Mouse (Mus musculus): ENCODE measurements at regions not wholly inside any gene's neighbourhood (a gene's known extent, or its start where the extent isn't known, plus 50 kb on each side); places are given as distances from the start of the nearest gene placed in this dataset.

DNA sequence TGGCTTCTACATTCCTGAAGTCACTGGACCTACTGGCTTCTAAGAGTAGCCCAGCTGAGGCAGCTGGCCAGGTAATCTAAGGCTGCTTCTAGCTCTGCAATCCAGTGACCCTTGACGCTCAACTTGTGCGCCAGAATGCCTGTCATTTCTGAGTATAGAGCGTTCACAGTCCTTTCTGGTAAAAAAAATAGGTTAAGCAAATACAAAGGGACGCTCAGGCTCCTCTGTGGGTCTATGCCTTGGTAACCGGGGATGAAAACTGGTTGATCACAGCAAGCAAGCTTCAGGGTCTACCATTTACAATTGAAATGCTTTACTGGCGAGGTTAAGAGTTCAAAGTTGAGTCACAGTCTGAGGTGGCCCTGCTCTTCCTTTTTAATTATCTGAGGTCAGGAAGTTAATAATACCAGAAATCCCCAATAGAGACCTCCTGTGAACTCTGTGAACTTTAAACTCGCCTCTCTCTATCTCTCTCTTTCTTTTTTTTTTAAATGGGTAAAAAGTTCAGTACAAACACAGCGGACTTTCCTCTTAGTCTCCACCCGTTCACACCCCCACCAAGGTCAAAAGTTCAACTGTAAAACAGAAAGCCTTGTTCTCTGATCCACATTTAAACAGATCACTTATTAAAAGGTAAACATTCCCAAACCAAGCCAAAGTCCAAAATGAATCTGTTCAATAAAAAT is 148.6 kb downstream of the Nrip1 start:
- Histone ChIP-seq H3K36me3 (ENCODE audit: control insufficient read depth, insufficient read depth, low read length, poor library complexity, severe bottlenecking) (no peaks in the 10 kb centered on the region), H3K9ac (ENCODE audit: low read depth, poor library complexity, severe bottlenecking) (no peak overlapping the region), H3K27me3 (ENCODE audit: control insufficient read depth, insufficient read depth, low read length, poor library complexity, severe bottlenecking) (no peaks in the 10 kb centered on the region), H3K4me1 (ENCODE audit: control insufficient read depth, insufficient read depth, low read length) (peaks cover 1% of the 10 kb centered on the region), H3K9me3 (replicated peaks; ENCODE audit: control insufficient read depth, insufficient read depth, low read length, poor library complexity, severe bottlenecking) (no peaks in the 10 kb centered on the region), H3K27ac (ENCODE audit: insufficient read depth, low read length) (0 out of 2 replicates have a peak overlapping the region, but pooled peaks have one; percentile 19), H3K4me3 (ENCODE audit: low read depth, low read length) (no peak overlapping the region)
- TF ChIP-seq CTCF (IDR thresholded peaks at IDR 0.05; ENCODE audit: low read depth, low read length) (no peak), EP300 (IDR thresholded peaks at IDR 0.05; ENCODE audit: insufficient read depth, low read depth, low read length) (no peak), POLR2A (IDR thresholded peaks at IDR 0.05; ENCODE audit: insufficient read depth, low read length) (no peak)

DNA sequence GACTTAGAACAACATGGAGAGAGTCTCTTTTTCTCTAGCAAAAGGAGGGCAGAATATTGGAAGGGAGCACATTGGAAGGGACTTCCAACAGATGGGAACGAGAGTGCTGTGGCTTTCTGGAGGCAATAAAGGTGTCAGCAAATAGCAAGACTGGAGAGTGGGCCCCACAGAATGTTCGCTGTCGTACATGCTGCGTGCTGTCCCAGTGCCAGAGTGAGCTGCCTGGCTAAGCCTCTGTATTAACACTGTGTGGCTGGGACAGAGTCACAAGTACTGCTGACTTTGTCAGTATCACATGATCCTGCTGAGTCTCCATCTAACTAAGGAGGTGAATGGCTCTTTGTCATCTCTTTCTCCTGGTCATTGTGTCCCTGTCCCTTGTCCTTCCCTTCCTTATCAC is 149.9 kb downstream of the Nrip1 start:
- TF ChIP-seq EP300 (IDR thresholded peaks at IDR 0.05; ENCODE audit: insufficient read depth, low read depth, low read length) (no peak), CTCF (IDR thresholded peaks at IDR 0.05; ENCODE audit: low read depth, low read length) (no peak), POLR2A (IDR thresholded peaks at IDR 0.05; ENCODE audit: insufficient read depth, low read length) (no peak)
- peaks cover 1% of the 10 kb centered on the region for H3K4me1 ChIP-seq (ENCODE audit: control insufficient read depth, insufficient read depth, low read length)
- no peaks in the 10 kb centered on the region for H3K36me3 ChIP-seq (ENCODE audit: control insufficient read depth, insufficient read depth, low read length, poor library complexity, severe bottlenecking)
- no peak overlapping the region for H3K4me3 ChIP-seq (ENCODE audit: low read depth, low read length)
- H3K27me3 ChIP-seq (ENCODE audit: control insufficient read depth, insufficient read depth, low read length, poor library complexity, severe bottlenecking): no peaks in the 10 kb centered on the region
- no peak overlapping the region for H3K27ac ChIP-seq (ENCODE audit: insufficient read depth, low read length)
- H3K9me3 ChIP-seq (replicated peaks; ENCODE audit: control insufficient read depth, insufficient read depth, low read length, poor library complexity, severe bottlenecking): no peaks in the 10 kb centered on the region
- H3K9ac ChIP-seq (ENCODE audit: low read depth, poor library complexity, severe bottlenecking): no peak overlapping the region

DNA sequence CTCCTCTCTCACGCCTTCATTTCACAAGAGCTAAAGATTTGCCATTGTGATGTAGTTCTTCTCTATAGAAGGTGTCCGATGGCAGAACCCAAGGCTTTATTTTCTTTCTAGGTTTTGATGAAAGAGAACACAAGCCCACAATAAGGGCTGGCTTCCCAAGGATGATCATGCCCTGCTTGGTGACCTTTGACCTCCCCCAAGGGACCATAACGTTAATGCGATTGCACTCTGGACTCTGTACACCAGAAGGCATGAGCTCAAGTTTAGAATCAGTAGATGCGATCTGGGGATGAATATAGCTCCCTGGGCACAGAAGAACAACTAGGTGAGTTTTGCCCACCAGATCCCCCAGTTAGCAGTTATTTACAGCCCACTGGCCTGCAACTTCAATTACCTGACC is 150.7 kb downstream of the Nrip1 start:
- Histone ChIP-seq H3K36me3 (ENCODE audit: control insufficient read depth, insufficient read depth, low read length, poor library complexity, severe bottlenecking) (no peaks in the 10 kb centered on the region), H3K27me3 (ENCODE audit: control insufficient read depth, insufficient read depth, low read length, poor library complexity, severe bottlenecking) (no peaks in the 10 kb centered on the region), H3K27ac (ENCODE audit: insufficient read depth, low read length) (no peak overlapping the region), H3K9me3 (replicated peaks; ENCODE audit: control insufficient read depth, insufficient read depth, low read length, poor library complexity, severe bottlenecking) (no peaks in the 10 kb centered on the region), H3K4me1 (ENCODE audit: control insufficient read depth, insufficient read depth, low read length) (peaks cover 1% of the 10 kb centered on the region), H3K9ac (ENCODE audit: low read depth, poor library complexity, severe bottlenecking) (no peak overlapping the region), H3K4me3 (ENCODE audit: low read depth, low read length) (no peak overlapping the region)
- TF ChIP-seq EP300 (IDR thresholded peaks at IDR 0.05; ENCODE audit: insufficient read depth, low read depth, low read length): no peak
- no peak for TF ChIP-seq POLR2A (IDR thresholded peaks at IDR 0.05; ENCODE audit: insufficient read depth, low read length)
- no peak for TF ChIP-seq CTCF (IDR thresholded peaks at IDR 0.05; ENCODE audit: low read depth, low read length)

DNA sequence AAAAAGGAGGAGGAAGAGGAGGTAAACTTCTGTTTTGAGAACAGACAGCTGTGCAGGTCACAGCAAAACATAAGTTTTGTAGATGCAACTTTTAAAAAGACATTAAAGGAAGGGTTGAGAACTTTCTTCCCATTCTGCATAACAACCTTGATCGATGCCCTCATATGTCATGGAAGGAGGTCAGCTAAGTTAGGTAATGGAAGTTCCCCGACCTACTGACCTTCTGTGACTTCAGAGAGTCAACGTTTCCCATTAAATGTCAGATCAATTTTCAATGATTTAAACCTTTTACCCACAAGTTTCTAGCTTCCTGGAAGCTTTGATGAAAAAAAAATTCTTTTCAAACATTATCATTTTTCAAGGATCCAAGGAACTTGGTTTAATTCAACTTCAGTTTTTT is 153.2 kb downstream of the Nrip1 start:
- H3K4me1 ChIP-seq (ENCODE audit: control insufficient read depth, insufficient read depth, low read length): peaks cover 1% of the 10 kb centered on the region
- H3K9me3 ChIP-seq (replicated peaks; ENCODE audit: control insufficient read depth, insufficient read depth, low read length, poor library complexity, severe bottlenecking): no peaks in the 10 kb centered on the region
- no peak overlapping the region for H3K9ac ChIP-seq (ENCODE audit: low read depth, poor library complexity, severe bottlenecking)
- no peak overlapping the region for H3K4me3 ChIP-seq (ENCODE audit: low read depth, low read length)
- TF ChIP-seq EP300 (IDR thresholded peaks at IDR 0.05; ENCODE audit: insufficient read depth, low read depth, low read length) (no peak), POLR2A (IDR thresholded peaks at IDR 0.05; ENCODE audit: insufficient read depth, low read length) (no peak), CTCF (IDR thresholded peaks at IDR 0.05; ENCODE audit: low read depth, low read length) (no peak)
- H3K36me3 ChIP-seq (ENCODE audit: control insufficient read depth, insufficient read depth, low read length, poor library complexity, severe bottlenecking): no peaks in the 10 kb centered on the region
- H3K27me3 ChIP-seq (ENCODE audit: control insufficient read depth, insufficient read depth, low read length, poor library complexity, severe bottlenecking): no peaks in the 10 kb centered on the region
- no peak overlapping the region for H3K27ac ChIP-seq (ENCODE audit: insufficient read depth, low read length)

DNA sequence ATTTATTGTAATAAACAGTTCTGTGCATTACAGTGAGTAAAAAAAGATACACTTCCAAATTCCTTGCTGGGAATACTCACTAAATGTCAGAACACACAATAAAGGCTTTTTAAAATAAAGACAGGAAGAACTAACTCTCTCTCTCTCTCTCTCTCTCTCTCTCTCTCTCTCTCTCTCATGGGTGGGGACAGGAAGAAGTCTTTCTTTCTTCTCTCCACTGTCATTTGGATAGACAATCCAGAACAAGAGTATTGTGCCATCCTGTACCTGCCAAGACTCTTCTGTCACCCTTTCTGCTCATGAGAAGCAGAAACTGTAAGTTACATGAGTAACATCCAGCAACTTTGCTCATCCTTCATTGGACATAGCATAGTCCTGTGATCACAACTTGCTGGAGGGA is 154.4 kb downstream of the Nrip1 start:
- no peaks in the 10 kb centered on the region for H3K36me3 ChIP-seq (ENCODE audit: control insufficient read depth, insufficient read depth, low read length, poor library complexity, severe bottlenecking)
- H3K4me3 ChIP-seq (ENCODE audit: low read depth, low read length): no peak overlapping the region
- H3K9me3 ChIP-seq (replicated peaks; ENCODE audit: control insufficient read depth, insufficient read depth, low read length, poor library complexity, severe bottlenecking): no peaks in the 10 kb centered on the region
- no peaks in the 10 kb centered on the region for H3K27me3 ChIP-seq (ENCODE audit: control insufficient read depth, insufficient read depth, low read length, poor library complexity, severe bottlenecking)
- no peak for TF ChIP-seq POLR2A (IDR thresholded peaks at IDR 0.05; ENCODE audit: insufficient read depth, low read length)
- no peak for TF ChIP-seq EP300 (IDR thresholded peaks at IDR 0.05; ENCODE audit: insufficient read depth, low read depth, low read length)
- TF ChIP-seq CTCF (IDR thresholded peaks at IDR 0.05; ENCODE audit: low read depth, low read length): no peak
- H3K9ac ChIP-seq (ENCODE audit: low read depth, poor library complexity, severe bottlenecking): no peak overlapping the region
- no peaks in the 10 kb centered on the region for H3K4me1 ChIP-seq (ENCODE audit: control insufficient read depth, insufficient read depth, low read length)
- H3K27ac ChIP-seq (ENCODE audit: insufficient read depth, low read length): no peak overlapping the region

DNA sequence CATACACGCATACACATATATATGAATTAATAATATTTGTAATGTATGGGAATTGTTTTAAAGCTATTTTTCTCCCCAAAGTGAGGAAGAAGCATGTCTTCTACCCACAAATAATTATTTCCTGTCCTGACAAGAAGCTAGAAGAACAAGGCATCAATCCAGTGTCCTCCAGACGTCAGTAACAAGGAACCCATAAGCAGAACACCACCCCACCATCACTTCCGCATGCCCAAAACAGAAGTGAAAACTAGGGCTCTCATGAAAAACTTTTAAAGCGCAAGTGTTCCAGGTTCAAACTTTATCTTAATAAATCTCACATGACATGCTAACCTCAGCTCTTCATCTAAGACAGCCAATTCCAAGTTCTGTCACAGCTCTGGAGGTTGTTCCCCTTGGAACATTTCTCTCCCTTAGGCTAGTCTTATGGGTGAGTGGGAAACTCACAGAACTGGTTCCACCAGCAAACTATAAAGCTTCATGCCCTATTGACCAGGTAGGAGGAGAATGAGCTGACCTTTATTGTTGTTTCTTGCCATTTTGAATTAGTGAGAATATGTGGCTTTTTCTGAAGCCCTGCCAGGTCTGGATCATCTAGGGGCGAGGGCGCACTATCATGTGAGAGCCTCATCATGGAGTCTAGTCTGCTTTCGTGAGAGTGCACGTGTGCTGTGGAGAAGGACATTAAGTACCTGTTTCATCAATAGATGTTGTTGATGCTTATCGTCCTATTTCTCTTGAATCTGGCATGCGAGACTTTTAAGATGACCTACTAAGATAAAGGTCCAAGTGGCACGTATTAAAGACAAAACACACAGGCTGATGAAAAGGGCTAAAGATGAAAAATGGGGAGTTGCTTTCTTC is 155.1 kb downstream of the Nrip1 start:
- Histone ChIP-seq H3K36me3 (ENCODE audit: control insufficient read depth, insufficient read depth, low read length, poor library complexity, severe bottlenecking) (no peaks in the 10 kb centered on the region), H3K4me3 (ENCODE audit: low read depth, low read length) (no peak overlapping the region), H3K9ac (ENCODE audit: low read depth, poor library complexity, severe bottlenecking) (no peak overlapping the region), H3K4me1 (ENCODE audit: control insufficient read depth, insufficient read depth, low read length) (no peaks in the 10 kb centered on the region), H3K9me3 (replicated peaks; ENCODE audit: control insufficient read depth, insufficient read depth, low read length, poor library complexity, severe bottlenecking) (no peaks in the 10 kb centered on the region), H3K27me3 (ENCODE audit: control insufficient read depth, insufficient read depth, low read length, poor library complexity, severe bottlenecking) (no peaks in the 10 kb centered on the region), H3K27ac (ENCODE audit: insufficient read depth, low read length) (no peak overlapping the region)
- TF ChIP-seq EP300 (IDR thresholded peaks at IDR 0.05; ENCODE audit: insufficient read depth, low read depth, low read length): no peak
- TF ChIP-seq POLR2A (IDR thresholded peaks at IDR 0.05; ENCODE audit: insufficient read depth, low read length): no peak
- TF ChIP-seq CTCF (IDR thresholded peaks at IDR 0.05; ENCODE audit: low read depth, low read length): no peak

All from ES-Bruce4 (cell line).